Mouse (Mus musculus): ENCODE results near the gene Dgcr8. TPM values are rescaled to one million over a fixed set of nuclear protein-coding genes. Genes with fewer than 3 reads are reported as not detected.

Gene Dgcr8
- polyA plus RNA-seq (2014; fragmentation: Nextera tagmentation; extraction: Ambion mirVana) = 29.0 and 30.8 TPM in 2 replicates

GRCm38 (mm10) chr16:18289067-18289588, at the start of gene Dgcr8:
Gene Dgcr8, minus strand, starts transcription at chr16:18289246.
- H3K4me1 ChIP-seq (replicated peaks; ENCODE audit: control insufficient read depth, insufficient read depth, low read length) = peaks cover 20% of the 10 kb centered on the region
- H3K4me3 ChIP-seq (ENCODE audit: low read depth, low read length) = peak within 1 kb of the TSS; percentile 95
- peak within 1 kb of the TSS; percentile 98 for H3K9ac ChIP-seq (ENCODE audit: low read depth, low read length)
- H3K27ac ChIP-seq (ENCODE audit: low read depth, low read length) = peak within 1 kb of the TSS; percentile 92
- ATAC-seq (replicated peaks; ENCODE audit: low FRiP score) (peak; percentile 98), DNase-seq (ENCODE audit: low spot score) (peak; percentile 97)
- peaks cover 19% of the 10 kb centered on the region for H3K36me3 ChIP-seq (ENCODE audit: control insufficient read depth, insufficient read depth, low read length)
- WGBS = under 1% methylated on average over 70 of the region's 71 CpGs
- H3K4me2 ChIP-seq = peak within 1 kb of the TSS; percentile 99
- no peaks in the 10 kb centered on the region for H3K9me3 ChIP-seq (ENCODE audit: control insufficient read depth, low read length)
- no peaks in the 10 kb centered on the region for H3K27me3 ChIP-seq (replicated peaks; ENCODE audit: control insufficient read depth, insufficient read depth, low read length)

GRCm38 (mm10) chr16:18337261-18337660, 48.2 kb upstream of the Dgcr8 start:
- H3K36me3 ChIP-seq (ENCODE audit: control insufficient read depth, insufficient read depth, low read length) = 0 out of 2 replicates have a peak, but pooled peaks cover 2% of the 10 kb centered on the region

DNA sequence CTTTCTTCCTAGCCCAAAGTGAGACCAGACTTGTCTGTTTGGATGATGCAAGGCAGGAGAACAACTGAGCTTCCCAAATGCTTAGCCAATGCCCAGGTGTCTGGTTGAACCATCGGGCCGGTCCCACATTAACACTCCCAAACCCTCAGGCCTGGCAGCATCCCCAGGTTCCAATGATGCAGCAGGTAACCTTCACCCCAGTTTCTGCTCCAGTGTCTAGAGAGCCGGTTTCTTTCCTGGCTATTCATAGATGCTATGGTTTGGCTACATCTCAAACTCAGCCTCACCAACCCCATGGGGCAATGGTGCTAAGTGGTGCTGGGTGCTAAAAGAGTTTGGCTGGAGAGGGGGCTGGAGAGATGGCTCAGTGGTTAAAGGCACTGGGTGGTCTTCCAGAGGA, 46.9 kb upstream of the Dgcr8 start:
- Histone ChIP-seq H3K4me2 (no peak overlapping the region), H3K9me3 (ENCODE audit: control insufficient read depth, low read length) (no peaks in the 10 kb centered on the region), H3K36me3 (ENCODE audit: control insufficient read depth, insufficient read depth, low read length) (0 out of 2 replicates have a peak, but pooled peaks cover 4% of the 10 kb centered on the region), H3K27ac (ENCODE audit: low read depth, low read length) (no peak overlapping the region), H3K9ac (ENCODE audit: low read depth, low read length) (no peak overlapping the region), H3K4me1 (replicated peaks; ENCODE audit: control insufficient read depth, insufficient read depth, low read length) (peaks cover under 1% of the 10 kb centered on the region), H3K27me3 (replicated peaks; ENCODE audit: control insufficient read depth, insufficient read depth, low read length) (no peaks in the 10 kb centered on the region), H3K4me3 (ENCODE audit: low read depth, low read length) (no peak overlapping the region)
- WGBS = 96% methylated on average over 3 of the region's 3 CpGs
- no peak for DNase-seq (ENCODE audit: low spot score)
- ATAC-seq (replicated peaks; ENCODE audit: low FRiP score) = no peak

More at GRCm38 (mm10) chr16:18337261-18337660, 48.2 kb upstream of the Dgcr8 start:
- WGBS = 80% methylated on average over 4 of the region's 4 CpGs
- Histone ChIP-seq H3K9me3 (ENCODE audit: control insufficient read depth, low read length) (no peaks in the 10 kb centered on the region), H3K9ac (ENCODE audit: low read depth, low read length) (no peak overlapping the region), H3K27me3 (replicated peaks; ENCODE audit: control insufficient read depth, insufficient read depth, low read length) (no peaks in the 10 kb centered on the region), H3K4me2 (no peak overlapping the region), H3K27ac (ENCODE audit: low read depth, low read length) (no peak overlapping the region), H3K4me3 (ENCODE audit: low read depth, low read length) (no peak overlapping the region), H3K4me1 (replicated peaks; ENCODE audit: control insufficient read depth, insufficient read depth, low read length) (peaks cover 12% of the 10 kb centered on the region)
- ATAC-seq (replicated peaks; ENCODE audit: low FRiP score) (no peak), DNase-seq (ENCODE audit: low spot score) (no peak)

GRCm38 (mm10) chr16:18333976-18334375, 44.9 kb upstream of the Dgcr8 start:
- no peak overlapping the region for H3K9ac ChIP-seq (ENCODE audit: low read depth, low read length)
- WGBS = 90% methylated on average over 3 of the region's 3 CpGs
- no peak overlapping the region for H3K4me3 ChIP-seq (ENCODE audit: low read depth, low read length)
- ATAC-seq (replicated peaks; ENCODE audit: low FRiP score) (no peak), DNase-seq (ENCODE audit: low spot score) (no peak)
- no peak overlapping the region for H3K4me2 ChIP-seq
- H3K27me3 ChIP-seq (replicated peaks; ENCODE audit: control insufficient read depth, insufficient read depth, low read length) = no peaks in the 10 kb centered on the region
- no peaks in the 10 kb centered on the region for H3K4me1 ChIP-seq (replicated peaks; ENCODE audit: control insufficient read depth, insufficient read depth, low read length)
- H3K9me3 ChIP-seq (ENCODE audit: control insufficient read depth, low read length) = no peaks in the 10 kb centered on the region
- no peak overlapping the region for H3K27ac ChIP-seq (ENCODE audit: low read depth, low read length)
- 0 out of 2 replicates have a peak, but pooled peaks cover 4% of the 10 kb centered on the region for H3K36me3 ChIP-seq (ENCODE audit: control insufficient read depth, insufficient read depth, low read length)

DNA sequence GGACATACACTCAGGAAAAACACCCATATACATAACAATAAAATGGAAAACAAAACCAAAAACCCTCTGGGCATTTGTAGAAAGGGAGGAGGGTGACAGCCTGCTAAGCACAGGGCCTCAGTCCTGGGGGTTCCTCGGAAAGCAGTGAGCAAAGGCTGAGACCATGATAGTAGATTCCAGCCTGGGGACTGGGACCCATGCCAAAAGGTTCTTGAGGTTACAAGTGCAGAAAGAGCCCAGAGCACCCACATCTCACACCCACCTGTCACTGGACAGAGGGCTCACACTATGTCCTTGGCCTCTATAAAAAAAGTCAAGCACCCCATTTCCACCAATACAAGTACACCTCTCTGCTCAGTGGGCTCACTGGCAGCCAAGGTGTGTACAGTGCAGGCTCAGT, 39.5 kb upstream of the Dgcr8 start:
- 97% methylated on average over 1 of the region's 1 CpGs for WGBS
- H3K4me3 ChIP-seq (ENCODE audit: low read depth, low read length) = no peak overlapping the region
- no peak overlapping the region for H3K27ac ChIP-seq (ENCODE audit: low read depth, low read length)
- peaks cover 9% of the 10 kb centered on the region; the same call in 1 of the 2 replicates for H3K36me3 ChIP-seq (ENCODE audit: control insufficient read depth, insufficient read depth, low read length)
- DNase-seq (ENCODE audit: low spot score) = no peak
- no peak overlapping the region for H3K4me2 ChIP-seq
- no peaks in the 10 kb centered on the region for H3K9me3 ChIP-seq (ENCODE audit: control insufficient read depth, low read length)
- H3K27me3 ChIP-seq (replicated peaks; ENCODE audit: control insufficient read depth, insufficient read depth, low read length) = no peaks in the 10 kb centered on the region
- ATAC-seq (replicated peaks; ENCODE audit: low FRiP score) = no peak
- no peaks in the 10 kb centered on the region for H3K4me1 ChIP-seq (replicated peaks; ENCODE audit: control insufficient read depth, insufficient read depth, low read length)
- no peak overlapping the region for H3K9ac ChIP-seq (ENCODE audit: low read depth, low read length)

DNA sequence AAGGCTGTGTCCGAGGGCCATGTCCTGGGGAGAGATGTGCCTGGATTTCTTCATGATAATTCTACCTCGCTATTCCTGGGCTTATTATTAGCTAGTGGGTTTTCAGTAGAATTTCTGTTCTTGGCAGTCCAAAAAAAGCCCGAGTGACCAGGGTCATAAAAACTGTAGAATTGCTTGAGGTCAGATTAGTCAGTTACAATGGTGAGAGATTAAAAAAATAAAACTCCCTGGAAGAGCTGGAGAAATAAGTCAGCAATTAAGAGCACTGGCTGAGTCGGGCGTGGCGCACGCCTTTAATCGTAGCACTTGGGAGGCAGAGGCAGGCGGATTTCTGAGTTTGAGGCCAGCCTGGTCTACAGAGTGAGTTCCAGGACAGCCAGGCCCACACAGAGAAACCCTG, 38.9 kb upstream of the Dgcr8 start:
- Histone ChIP-seq H3K27me3 (replicated peaks; ENCODE audit: control insufficient read depth, insufficient read depth, low read length) (no peaks in the 10 kb centered on the region), H3K4me2 (no peak overlapping the region), H3K9ac (ENCODE audit: low read depth, low read length) (no peak overlapping the region), H3K27ac (ENCODE audit: low read depth, low read length) (no peak overlapping the region), H3K4me1 (replicated peaks; ENCODE audit: control insufficient read depth, insufficient read depth, low read length) (no peaks in the 10 kb centered on the region), H3K4me3 (ENCODE audit: low read depth, low read length) (no peak overlapping the region), H3K9me3 (ENCODE audit: control insufficient read depth, low read length) (no peaks in the 10 kb centered on the region), H3K36me3 (ENCODE audit: control insufficient read depth, insufficient read depth, low read length) (peaks cover 9% of the 10 kb centered on the region; the same call in 1 of the 2 replicates)
- no peak for ATAC-seq (replicated peaks; ENCODE audit: low FRiP score)
- no peak for DNase-seq (ENCODE audit: low spot score)
- 90% methylated on average over 9 of the region's 9 CpGs for WGBS

GRCm38 (mm10) chr16:18325741-18326140, 36.7 kb upstream of the Dgcr8 start:
- WGBS = 73% methylated on average over 4 of the region's 4 CpGs
- Histone ChIP-seq H3K4me3 (ENCODE audit: low read depth, low read length) (no peak overlapping the region), H3K9ac (ENCODE audit: low read depth, low read length) (no peak overlapping the region), H3K27ac (ENCODE audit: low read depth, low read length) (no peak overlapping the region), H3K27me3 (replicated peaks; ENCODE audit: control insufficient read depth, insufficient read depth, low read length) (no peaks in the 10 kb centered on the region), H3K36me3 (ENCODE audit: control insufficient read depth, insufficient read depth, low read length) (peaks cover 7% of the 10 kb centered on the region; the same call in 1 of the 2 replicates), H3K9me3 (ENCODE audit: control insufficient read depth, low read length) (no peaks in the 10 kb centered on the region), H3K4me1 (replicated peaks; ENCODE audit: control insufficient read depth, insufficient read depth, low read length) (no peaks in the 10 kb centered on the region), H3K4me2 (no peak overlapping the region)
- DNase-seq (ENCODE audit: low spot score) (no peak), ATAC-seq (replicated peaks; ENCODE audit: low FRiP score) (no peak)

DNA sequence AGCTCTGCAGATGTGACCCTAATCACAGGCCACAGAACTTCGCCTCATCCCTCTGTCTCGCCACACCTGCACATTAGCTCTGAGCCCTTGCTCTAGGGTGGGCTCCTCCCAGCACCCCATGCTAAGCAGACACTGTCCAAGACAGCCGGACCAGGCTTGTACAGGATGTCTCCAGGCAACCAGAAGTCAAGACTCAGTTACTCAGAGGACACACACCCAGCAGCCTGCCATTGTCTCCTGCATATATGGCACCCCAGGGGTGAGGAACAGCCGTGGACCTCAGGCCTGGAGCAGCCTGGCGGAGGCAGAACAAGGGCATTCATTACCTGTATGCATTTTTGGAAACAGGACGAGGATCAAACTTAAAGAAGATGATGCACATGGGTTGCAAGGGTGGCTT, 35.0 kb upstream of the Dgcr8 start:
- ATAC-seq (replicated peaks; ENCODE audit: low FRiP score) (no peak), DNase-seq (ENCODE audit: low spot score) (no peak)
- no peak overlapping the region for H3K4me2 ChIP-seq
- H3K9ac ChIP-seq (ENCODE audit: low read depth, low read length) = no peak overlapping the region
- no peaks in the 10 kb centered on the region for H3K4me1 ChIP-seq (replicated peaks; ENCODE audit: control insufficient read depth, insufficient read depth, low read length)
- H3K9me3 ChIP-seq (ENCODE audit: control insufficient read depth, low read length) = no peaks in the 10 kb centered on the region
- peaks cover 7% of the 10 kb centered on the region; the same call in 1 of the 2 replicates for H3K36me3 ChIP-seq (ENCODE audit: control insufficient read depth, insufficient read depth, low read length)
- no peaks in the 10 kb centered on the region for H3K27me3 ChIP-seq (replicated peaks; ENCODE audit: control insufficient read depth, insufficient read depth, low read length)
- no peak overlapping the region for H3K4me3 ChIP-seq (ENCODE audit: low read depth, low read length)
- no peak overlapping the region for H3K27ac ChIP-seq (ENCODE audit: low read depth, low read length)
- 87% methylated on average over 6 of the region's 6 CpGs for WGBS

GRCm38 (mm10) chr16:18323460-18323859, 34.4 kb upstream of the Dgcr8 start:
- H3K4me1 ChIP-seq (replicated peaks; ENCODE audit: control insufficient read depth, insufficient read depth, low read length) = no peaks in the 10 kb centered on the region
- H3K4me2 ChIP-seq = no peak overlapping the region
- no peaks in the 10 kb centered on the region for H3K9me3 ChIP-seq (ENCODE audit: control insufficient read depth, low read length)
- H3K27ac ChIP-seq (ENCODE audit: low read depth, low read length) = no peak overlapping the region
- 88% methylated on average over 2 of the region's 2 CpGs for WGBS
- DNase-seq (ENCODE audit: low spot score) (no peak), ATAC-seq (replicated peaks; ENCODE audit: low FRiP score) (no peak)
- no peak overlapping the region for H3K9ac ChIP-seq (ENCODE audit: low read depth, low read length)
- H3K27me3 ChIP-seq (replicated peaks; ENCODE audit: control insufficient read depth, insufficient read depth, low read length) = no peaks in the 10 kb centered on the region
- H3K4me3 ChIP-seq (ENCODE audit: low read depth, low read length) = no peak overlapping the region
- H3K36me3 ChIP-seq (ENCODE audit: control insufficient read depth, insufficient read depth, low read length) = peaks cover 7% of the 10 kb centered on the region; the same call in 1 of the 2 replicates
